Mouse (Mus musculus): ENCODE measurements around the gene Tdrd12. TPM values are rescaled to one million over a fixed set of nuclear protein-coding genes. Genes with fewer than 3 reads are reported as not detected.
"Not testable (repeated sequence)": the region's sequence is repeated elsewhere in the genome, so short reads cannot be mapped to it uniquely, and the experiment has no call there.

Tdrd12 gene
- polyA plus RNA-seq, 1 experiment from 2014 or later: 0.50 TPM

GRCm38 (mm10) chr7:35579849-35580248, 42.3 kb upstream of the Tdrd12 start:
- H3K4me3 ChIP-seq (ENCODE audit: low read depth, low read length): no peak overlapping the region
- peak; percentile 25 for DNase-seq (ENCODE audit: low spot score)
- no peak for ATAC-seq
- H3K9me3 ChIP-seq (replicated peaks; ENCODE audit: control insufficient read depth, low read length): no peaks in the 10 kb centered on the region
- H3K9ac ChIP-seq (ENCODE audit: low read length): no peak overlapping the region
- H3K4me1 ChIP-seq (ENCODE audit: control insufficient read depth, insufficient read depth, low read length): 0 out of 2 replicates have a peak, but pooled peaks cover under 1% of the 10 kb centered on the region
- H3K27ac ChIP-seq (ENCODE audit: low read depth, low read length): no peak overlapping the region
- WGBS: 29% methylated on average over 4 of the region's 4 CpGs
- H3K27me3 ChIP-seq (replicated peaks; ENCODE audit: control insufficient read depth, insufficient read depth, low read length): peaks cover 23% of the 10 kb centered on the region
- no peaks in the 10 kb centered on the region for H3K36me3 ChIP-seq (ENCODE audit: control insufficient read depth, insufficient read depth, low read length)
- H3K4me2 ChIP-seq (ENCODE audit: low read length): no peak overlapping the region

GRCm38 (mm10) chr7:35570883-35571282, 33.3 kb upstream of the Tdrd12 start:
- WGBS: 17% methylated on average over 6 of the region's 6 CpGs
- not testable (repeated sequence) for H3K4me1 ChIP-seq (ENCODE audit: control insufficient read depth, insufficient read depth, low read length)

GRCm38 (mm10) chr7:35569724-35570123, 32.2 kb upstream of the Tdrd12 start:
- not testable (repeated sequence) for DNase-seq (ENCODE audit: low spot score); H3K9me3 ChIP-seq (replicated peaks; ENCODE audit: control insufficient read depth, low read length); H3K9ac ChIP-seq (ENCODE audit: low read length); H3K36me3 ChIP-seq (ENCODE audit: control insufficient read depth, insufficient read depth, low read length); ATAC-seq; H3K4me3 ChIP-seq (ENCODE audit: low read depth, low read length); H3K4me2 ChIP-seq (ENCODE audit: low read length); H3K27me3 ChIP-seq (replicated peaks; ENCODE audit: control insufficient read depth, insufficient read depth, low read length); H3K27ac ChIP-seq (ENCODE audit: low read depth, low read length); H3K4me1 ChIP-seq (ENCODE audit: control insufficient read depth, insufficient read depth, low read length)
- WGBS: 92% methylated on average over 4 of the region's 4 CpGs

More at GRCm38 (mm10) chr7:35570883-35571282, 33.3 kb upstream of the Tdrd12 start:
- not testable (repeated sequence) for H3K9me3 ChIP-seq (replicated peaks; ENCODE audit: control insufficient read depth, low read length); H3K9ac ChIP-seq (ENCODE audit: low read length); DNase-seq (ENCODE audit: low spot score); H3K36me3 ChIP-seq (ENCODE audit: control insufficient read depth, insufficient read depth, low read length); H3K27me3 ChIP-seq (replicated peaks; ENCODE audit: control insufficient read depth, insufficient read depth, low read length); H3K4me3 ChIP-seq (ENCODE audit: low read depth, low read length); H3K27ac ChIP-seq (ENCODE audit: low read depth, low read length); ATAC-seq; H3K4me2 ChIP-seq (ENCODE audit: low read length)

- not testable (repeated sequence) for DNase-seq (ENCODE audit: low spot score); H3K27me3 ChIP-seq (replicated peaks; ENCODE audit: control insufficient read depth, insufficient read depth, low read length); H3K9ac ChIP-seq (ENCODE audit: low read length); H3K4me2 ChIP-seq (ENCODE audit: low read length); H3K27ac ChIP-seq (ENCODE audit: low read depth, low read length); H3K9me3 ChIP-seq (replicated peaks; ENCODE audit: control insufficient read depth, low read length); H3K36me3 ChIP-seq (ENCODE audit: control insufficient read depth, insufficient read depth, low read length); H3K4me3 ChIP-seq (ENCODE audit: low read depth, low read length); ATAC-seq; H3K4me1 ChIP-seq (ENCODE audit: control insufficient read depth, insufficient read depth, low read length)
- WGBS: 79% methylated on average over 13 of the region's 13 CpGs
These were observed 28.4 kb upstream of the Tdrd12 start for GRCm38 (mm10) chr7:35565965-35566364.

GRCm38 (mm10) chr7:35564872-35565271, 27.3 kb upstream of the Tdrd12 start:
- not testable (repeated sequence) for DNase-seq (ENCODE audit: low spot score); H3K9me3 ChIP-seq (replicated peaks; ENCODE audit: control insufficient read depth, low read length); H3K4me3 ChIP-seq (ENCODE audit: low read depth, low read length); H3K27ac ChIP-seq (ENCODE audit: low read depth, low read length); H3K4me2 ChIP-seq (ENCODE audit: low read length); ATAC-seq; H3K4me1 ChIP-seq (ENCODE audit: control insufficient read depth, insufficient read depth, low read length); H3K9ac ChIP-seq (ENCODE audit: low read length); H3K27me3 ChIP-seq (replicated peaks; ENCODE audit: control insufficient read depth, insufficient read depth, low read length); H3K36me3 ChIP-seq (ENCODE audit: control insufficient read depth, insufficient read depth, low read length)
- 85% methylated on average over 10 of the region's 10 CpGs for WGBS

GRCm38 (mm10) chr7:35564067-35564865, 26.7 kb upstream of the Tdrd12 start:
- ATAC-seq (no peak), DNase-seq (ENCODE audit: low spot score) (no peak)
- Histone ChIP-seq H3K27ac (ENCODE audit: low read depth, low read length) (no peak overlapping the region), H3K4me1 (ENCODE audit: control insufficient read depth, insufficient read depth, low read length) (no peaks in the 10 kb centered on the region), H3K9me3 (replicated peaks; ENCODE audit: control insufficient read depth, low read length) (no peaks in the 10 kb centered on the region), H3K27me3 (replicated peaks; ENCODE audit: control insufficient read depth, insufficient read depth, low read length) (no peaks in the 10 kb centered on the region), H3K4me2 (ENCODE audit: low read length) (no peak overlapping the region), H3K9ac (ENCODE audit: low read length) (no peak overlapping the region), H3K36me3 (ENCODE audit: control insufficient read depth, insufficient read depth, low read length) (no peaks in the 10 kb centered on the region), H3K4me3 (ENCODE audit: low read depth, low read length) (no peak overlapping the region)
- WGBS: 90% methylated on average over 2 of the region's 2 CpGs

GRCm38 (mm10) chr7:35563071-35563470, 25.5 kb upstream of the Tdrd12 start:
- ATAC-seq: no peak
- no peak overlapping the region for H3K27ac ChIP-seq (ENCODE audit: low read depth, low read length)

GRCm38 (mm10) chr7:35559838-35560237, 22.3 kb upstream of the Tdrd12 start:
- DNase-seq (ENCODE audit: low spot score): no peak
- 96% methylated on average over 3 of the region's 3 CpGs for WGBS
- no peaks in the 10 kb centered on the region for H3K36me3 ChIP-seq (ENCODE audit: control insufficient read depth, insufficient read depth, low read length)

More at GRCm38 (mm10) chr7:35563071-35563470, 25.5 kb upstream of the Tdrd12 start:
- 81% methylated on average over 11 of the region's 11 CpGs for WGBS
- Histone ChIP-seq H3K4me3 (ENCODE audit: low read depth, low read length) (no peak overlapping the region), H3K9ac (ENCODE audit: low read length) (no peak overlapping the region), H3K27me3 (replicated peaks; ENCODE audit: control insufficient read depth, insufficient read depth, low read length) (no peaks in the 10 kb centered on the region), H3K9me3 (replicated peaks; ENCODE audit: control insufficient read depth, low read length) (no peaks in the 10 kb centered on the region), H3K36me3 (ENCODE audit: control insufficient read depth, insufficient read depth, low read length) (no peaks in the 10 kb centered on the region), H3K4me2 (ENCODE audit: low read length) (no peak overlapping the region), H3K4me1 (ENCODE audit: control insufficient read depth, insufficient read depth, low read length) (no peaks in the 10 kb centered on the region)
- no peak for DNase-seq (ENCODE audit: low spot score)

GRCm38 (mm10) chr7:35558681-35559080, 21.1 kb upstream of the Tdrd12 start:
- Histone ChIP-seq H3K4me3 (ENCODE audit: low read depth, low read length) (no peak overlapping the region), H3K36me3 (ENCODE audit: control insufficient read depth, insufficient read depth, low read length) (no peaks in the 10 kb centered on the region), H3K27ac (ENCODE audit: low read depth, low read length) (no peak overlapping the region), H3K9ac (ENCODE audit: low read length) (no peak overlapping the region), H3K27me3 (replicated peaks; ENCODE audit: control insufficient read depth, insufficient read depth, low read length) (no peaks in the 10 kb centered on the region), H3K4me1 (ENCODE audit: control insufficient read depth, insufficient read depth, low read length) (no peaks in the 10 kb centered on the region), H3K4me2 (ENCODE audit: low read length) (no peak overlapping the region), H3K9me3 (replicated peaks; ENCODE audit: control insufficient read depth, low read length) (no peaks in the 10 kb centered on the region)
- WGBS: 39% methylated on average over 2 of the region's 2 CpGs
- no peak for DNase-seq (ENCODE audit: low spot score)
- ATAC-seq: no peak

More at GRCm38 (mm10) chr7:35559838-35560237, 22.3 kb upstream of the Tdrd12 start:
- Histone ChIP-seq H3K9ac (ENCODE audit: low read length) (no peak overlapping the region), H3K9me3 (replicated peaks; ENCODE audit: control insufficient read depth, low read length) (no peaks in the 10 kb centered on the region), H3K27ac (ENCODE audit: low read depth, low read length) (no peak overlapping the region), H3K4me1 (ENCODE audit: control insufficient read depth, insufficient read depth, low read length) (no peaks in the 10 kb centered on the region), H3K4me3 (ENCODE audit: low read depth, low read length) (no peak overlapping the region), H3K27me3 (replicated peaks; ENCODE audit: control insufficient read depth, insufficient read depth, low read length) (no peaks in the 10 kb centered on the region), H3K4me2 (ENCODE audit: low read length) (no peak overlapping the region)
- no peak for ATAC-seq
